Mouse (Mus musculus): ENCODE measurements around the gene Supt3.

DNA sequence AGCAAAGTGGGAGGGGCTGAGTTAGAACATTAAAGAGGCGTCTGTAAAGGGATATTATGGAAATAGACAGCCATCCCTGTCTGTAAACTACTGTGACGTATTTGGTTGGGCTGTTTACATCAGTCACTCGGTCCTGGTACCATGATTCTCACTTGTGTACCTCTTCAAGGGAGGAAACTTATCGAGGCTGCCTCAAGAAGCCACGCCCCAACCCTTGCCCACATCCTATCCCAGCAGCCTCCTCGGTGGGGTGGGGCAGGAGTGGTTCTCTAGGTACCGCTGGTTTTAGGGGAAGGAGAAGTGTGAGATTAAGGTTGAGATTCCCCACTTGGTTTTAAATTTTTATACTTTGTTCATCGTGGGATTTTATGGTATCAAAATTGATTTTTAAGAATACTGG lies 31.6 kb upstream of the Supt3 start:
- no peak for TF ChIP-seq POLR2A (IDR thresholded peaks at IDR 0.05; ENCODE audit: borderline replicate concordance, insufficient read depth, low read length)
- no peak for TF ChIP-seq CTCF (IDR thresholded peaks at IDR 0.05; ENCODE audit: borderline replicate concordance, insufficient read depth, low read depth, low read length)

Measured in cerebellum, adult 2 months (tissue).